In genomic region chr15:57542630-57543029, GRCm38 (mm10) we compare ENCODE assay signal across 9 mouse cellular contexts.
DNase-seq lines count a peak whose midpoint lies in the region; ATAC-seq lines count a peak whose summit lies in the region.
"Had no signal": no experiment of that assay in that cellular context is flagged by ENCODE, and none has a peak within 500 bp of the region (broad histone marks: within the 10 kb centered on the region; RNA-seq: fewer than 3 reads in every experiment).

No protein-coding gene starts in this region.

- WGBS in forebrain, embryonic 12.5 days = 51% methylated on average over 3 of the region's 3 CpGs

- no peaks in the 10 kb centered on the region for H3K9me3 ChIP-seq in forebrain, embryonic 12.5 days

- no peaks in the 10 kb centered on the region for H3K36me3 ChIP-seq in forebrain, embryonic 12.5 days (replicated peaks)

- H3K4me2 ChIP-seq in forebrain, embryonic 12.5 days = no peak overlapping the region

- no peak overlapping the region for H3K4me3 ChIP-seq in forebrain, embryonic 12.5 days (replicated peaks)

- ATAC-seq in megakaryocyte, adult 5-6 weeks (ENCODE audit: poor library complexity, severe bottlenecking) = no peak
- ATAC-seq in forebrain, embryonic 12.5 days (ENCODE audit: low FRiP score) = no peak
- ATAC-seq: liver, postnatal 0 days had no signal

- H3K4me1 ChIP-seq in forebrain, embryonic 12.5 days = no peaks in the 10 kb centered on the region

- peak; percentile 8 to 9 for DNase-seq in cerebellum, adult 18-20 months
- no peak for DNase-seq in cerebellum, adult 11-12 months
- DNase-seq in layer of hippocampus, adult 11-12 months (ENCODE audit: low spot score) = peak; percentile 5
- no peak for DNase-seq in layer of hippocampus, postnatal 14 days (ENCODE audit: low spot score in 2 of 2)
- peak; percentile 61 for DNase-seq in NIH3T3 (ENCODE audit: low read depth)
- peak; percentile 52 to 59 for DNase-seq in kidney, postnatal 4 days
- DNase-seq: liver, postnatal 0 days had no signal

- no peak overlapping the region for H3K27ac ChIP-seq in forebrain, embryonic 12.5 days

- H3K27me3 ChIP-seq in forebrain, embryonic 12.5 days = no peaks in the 10 kb centered on the region

- H3K9ac ChIP-seq in forebrain, embryonic 12.5 days = no peak overlapping the region
- H3K9ac ChIP-seq: liver, postnatal 0 days had no signal

Comparison
In these comparisons a context has a peak if more than half of its experiments do, and no peak if none do; other contexts are left out.
1. DNase-seq: peak in cerebellum, adult 18-20 months (2 of 2), layer of hippocampus, adult 11-12 months (single experiment), NIH3T3 (single experiment) and kidney, postnatal 4 days (2 of 2); none in cerebellum, adult 11-12 months (single experiment) and layer of hippocampus, postnatal 14 days (0 of 2).